Mouse (Mus musculus) MEL (cell line): Measurements from ENCODE around the gene Gm11009. TPM values are rescaled to one million over a fixed set of nuclear protein-coding genes. Genes with fewer than 3 reads are reported as not detected.
"Not testable (repeated sequence)": the region's sequence is repeated elsewhere in the genome, so short reads cannot be mapped to it uniquely, and the experiment has no call there.

ENCODE experiments used
- DNase-seq: peaks from one replicate; pipeline ENCODE4 v3.0.0; 2011; ENCODE audit warnings: low read depth, low spot score
- H3K27ac ChIP-seq: 2 replicates; pipeline ENCODE4 v1.5.1; 2012; ENCODE audit warnings: low read depth, mild to moderate bottlenecking, control low read depth, low read length, moderate library complexity; ENCODE audit not compliant: control insufficient read depth
- H3K27me3 ChIP-seq, 2 experiments: fragments of 150-350 bp in 1 of 2; sonication (generic) in 1 of 2; 2 replicates each; pipeline ENCODE4 v1.6.1; 2012; ENCODE audit warnings: low read length in 2 of 2, mild to moderate bottlenecking in 2 of 2, improper control_type of control experiment in 1 of 2, moderate library complexity in 1 of 2; ENCODE audit not compliant: insufficient read depth in 2 of 2, control insufficient read depth in 1 of 2
- H3K36me3 ChIP-seq, 2 experiments: 2 replicates each; pipeline ENCODE4 v1.6.1; 2012 to 2014; ENCODE audit warnings: low read length in 2 of 2, improper control_type of control experiment in 1 of 2, inconsistent platforms in 1 of 2, mild to moderate bottlenecking in 1 of 2; ENCODE audit not compliant: insufficient read depth in 2 of 2, control insufficient read depth in 1 of 2
- H3K4me1 ChIP-seq, 2 experiments: fragments of 150-350 bp in 1 of 2; sonication (generic) in 1 of 2; 2 replicates each; pipeline ENCODE4 v1.6.1; 2012; ENCODE audit warnings: low read length in 2 of 2, improper control_type of control experiment in 1 of 2, mild to moderate bottlenecking in 1 of 2; ENCODE audit not compliant: insufficient read depth in 2 of 2, control insufficient read depth in 1 of 2
- H3K4me3 ChIP-seq, 2 experiments: fragments of 150-350 bp in 1 of 2; sonication (generic) in 1 of 2; 2 replicates each; pipeline ENCODE4 v1.5.1; 2012; ENCODE audit warnings: low read depth in 2 of 2, low read length in 2 of 2, mild to moderate bottlenecking in 2 of 2, moderate library complexity in 2 of 2, control low read depth in 1 of 2, improper control_type of control experiment in 1 of 2; ENCODE audit not compliant: control insufficient read depth in 1 of 2, insufficient read depth in 1 of 2
- H3K79me2 ChIP-seq: 2 replicates; pipeline ENCODE4 v1.6.1; 2012; ENCODE audit warnings: mild to moderate bottlenecking, low read length, moderate library complexity; ENCODE audit not compliant: control insufficient read depth, poor library complexity, insufficient read depth
- H3K9ac ChIP-seq: 2 replicates; pipeline ENCODE4 v1.6.1; 2012; ENCODE audit warnings: low read depth, mild to moderate bottlenecking, control low read depth, low read length, moderate library complexity; ENCODE audit not compliant: control insufficient read depth, poor library complexity, severe bottlenecking
- H3K9me3 ChIP-seq: fragments of 150-350 bp; sonication (generic); replicated peaks from 2 replicates; pipeline ENCODE4 v1.6.1; 2012; ENCODE audit warnings: mild to moderate bottlenecking, low read length, improper control_type of control experiment, moderate library complexity; ENCODE audit not compliant: insufficient read depth
- polyA plus RNA-seq, 2 experiments: library from polyadenylated mRNA; stranded (reverse) in 1 of 2; unstranded in 1 of 2; fragments of >175 nt in 1 of 2; fragments of >200 nt in 1 of 2; gene quantifications; 2 replicates each; pipeline versions ENCODE4 v1.2.1 to v1.2.4; 2012; ENCODE audit warnings: low replicate concordance in 2 of 2, low read depth in 1 of 2; ENCODE audit not compliant: insufficient read length in 2 of 2, insufficient read depth in 1 of 2, missing spikeins in 1 of 2
- total RNA-seq: library from RNA; depleted of rRNA; stranded (reverse); fragments of 300-350 nt; gene quantifications from 2 replicates; pipeline ENCODE4 v1.2.3, GENCODE M21; 2012; rRNA removed

Gm11009 gene
- not detected in 2 replicates for total RNA-seq
- not detected for polyA plus RNA-seq

DNA sequence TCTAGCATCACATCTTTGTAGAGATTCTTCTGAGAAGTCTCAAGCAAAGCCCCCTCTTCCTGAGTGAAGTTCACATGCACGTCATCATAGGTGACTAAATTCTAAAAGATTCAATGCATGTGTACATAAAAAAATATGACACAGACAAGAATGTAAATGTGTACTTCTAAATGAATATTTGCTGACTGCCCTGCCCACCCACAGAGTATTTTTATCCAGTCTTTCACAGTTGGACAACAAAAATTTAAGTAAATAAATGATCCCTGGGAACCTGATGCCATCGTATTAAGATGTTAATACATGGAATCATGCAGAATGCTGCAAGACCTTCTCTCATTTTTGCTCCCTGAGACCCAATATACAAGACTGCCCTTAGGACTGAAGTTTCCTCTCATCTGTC is at the start of gene Gm11009:
Gene Gm11009 (minus strand): TSS at position 101 of the 400 bp plus-strand sequence.
- not testable (repeated sequence) for H3K27me3 ChIP-seq, H3K36me3 ChIP-seq, H3K79me2 ChIP-seq, H3K4me3 ChIP-seq, DNase-seq, H3K4me1 ChIP-seq, H3K27ac ChIP-seq, H3K9me3 ChIP-seq, H3K9ac ChIP-seq

Other genes with a start within 250 kb of the Gm11009 start
- 0.10 TPM in 1 of 2 replicates, not detected in the other for gene Gm2004, start 169.7 kb downstream of the Gm11009 start, total RNA-seq
- gene Gm2004, start 169.7 kb downstream of the Gm11009 start, polyA plus RNA-seq = not detected
- 5.8 and 9.3 TPM in 2 replicates for gene 2210418O10Rik, start 92.9 kb downstream of the Gm11009 start, total RNA-seq
- gene 2210418O10Rik, start 92.9 kb downstream of the Gm11009 start, polyA plus RNA-seq = 1,000 to 10,000 TPM in 1 of 2 experiments, not detected in 1; 1,355 TPM
- not detected in 2 replicates for gene Gm14435, start 104.1 kb upstream of the Gm11009 start, total RNA-seq
- 1 to 10 TPM in 1 of 2 experiments, not detected in 1; 4.2 TPM for gene Gm14435, start 104.1 kb upstream of the Gm11009 start, polyA plus RNA-seq
- 1.4 TPM in 1 of 2 replicates, not detected in the other for gene Gm14434, start 167.3 kb upstream of the Gm11009 start, total RNA-seq
- 1 to 10 TPM in 1 of 2 experiments, not detected in 1; 2.8 TPM for gene Gm14434, start 167.3 kb upstream of the Gm11009 start, polyA plus RNA-seq
- not detected in 2 replicates for gene Zfp967, start 201.6 kb upstream of the Gm11009 start, total RNA-seq
- 100 to 1,000 TPM in 1 of 2 experiments, not detected in 1; 400 TPM for gene Zfp967, start 201.6 kb upstream of the Gm11009 start, polyA plus RNA-seq